Mouse (Mus musculus) midbrain, postnatal 0 days (tissue): Measurements from ENCODE around the gene Bcl11a. TPM values are rescaled to one million over a fixed set of nuclear protein-coding genes. Genes with fewer than 3 reads are reported as not detected.

Source experiments
- ATAC-seq: fragments of 200-750 bp; cut with Nextera tagmentation; 2 replicates; pipeline ENCODE4 v1.8.0; 2017; ENCODE audit warnings: moderate number of reproducible peaks, mild to moderate bottlenecking, moderate TSS enrichment, moderate library complexity; ENCODE audit not compliant: low FRiP score
- DNase-seq: peaks from one replicate; pipeline ENCODE4 v3.0.0-alpha.2; 2015; ENCODE audit warnings: low spot score
- H3K27ac ChIP-seq: fragments of 300-500 bp; sonication (generic); 2 replicates; pipeline ENCODE4 v1.5.1; 2014; ENCODE audit warnings: low read depth, mild to moderate bottlenecking, low read length, mixed read lengths
- H3K27me3 ChIP-seq: fragments of 300-500 bp; sonication (generic); 2 replicates; pipeline ENCODE4 v1.6.1; 2014; ENCODE audit warnings: low read length, control low read depth, mixed read lengths; ENCODE audit not compliant: insufficient read depth
- H3K36me3 ChIP-seq: fragments of 300-500 bp; sonication (generic); 2 replicates; pipeline ENCODE4 v1.6.1; 2014; ENCODE audit warnings: low read length, control low read depth, mixed read lengths; ENCODE audit not compliant: insufficient read depth
- H3K4me1 ChIP-seq: fragments of 300-500 bp; sonication (generic); 2 replicates; pipeline ENCODE4 v1.6.1; 2014; ENCODE audit warnings: mild to moderate bottlenecking, control low read depth, antibody characterized with exemption, low read length, mixed read lengths; ENCODE audit not compliant: insufficient read depth
- H3K4me2 ChIP-seq: fragments of 300-500 bp; sonication (generic); 2 replicates; pipeline ENCODE4 v1.6.1; 2014; ENCODE audit warnings: low read depth, mild to moderate bottlenecking, low read length, mixed read lengths; ENCODE audit not compliant: poor library complexity, severe bottlenecking
- H3K4me3 ChIP-seq: fragments of 300-500 bp; sonication (generic); 2 replicates; pipeline ENCODE4 v1.5.1; 2014; ENCODE audit warnings: low read depth, mild to moderate bottlenecking, low read length, moderate library complexity
- H3K9ac ChIP-seq: fragments of 300-500 bp; sonication (generic); replicated peaks from 2 replicates; pipeline ENCODE4 v1.6.1; 2014; ENCODE audit warnings: mild to moderate bottlenecking, low read length, moderate library complexity, mixed read lengths; ENCODE audit not compliant: poor library complexity, severe bottlenecking
- H3K9me3 ChIP-seq: fragments of 300-500 bp; sonication (generic); 2 replicates; pipeline ENCODE4 v1.6.1; 2016; ENCODE audit warnings: low read length, control low read depth
- CTCF ChIP-seq: IDR thresholded peaks from 2 replicates; pipeline ENCODE4 v1.5.1; 2016; ENCODE audit warnings: antibody characterized with exemption, mild to moderate bottlenecking
- WGBS: fragments of 180-500 bp; shearing (Covaris S2); extraction: QIAGEN DNeasy Blood & Tissue Kit; methylation state at CpG from one replicate; pipeline ENCODE4 v1.1.7; 2014; 5-methylcytosine and 5-hydroxymethylcytosine counted together
- polyA plus RNA-seq: library from polyadenylated mRNA; unstranded; fragments of >200 nt; fragmentation: Nextera tagmentation; extraction: Ambion mirVana; gene quantifications from 2 replicates; pipeline ENCODE4 v1.2.1, GENCODE M21; 2015
- total RNA-seq: library from RNA; depleted of rRNA; stranded (reverse); fragments of >200 nt; gene quantifications from 2 replicates; pipeline ENCODE4 v1.2.3, GENCODE M21; 2014

Bcl11a gene
- total and polyA plus RNA-seq, 2 experiments from 2014 or later, result 44.6 to 80.9 TPM

DNA sequence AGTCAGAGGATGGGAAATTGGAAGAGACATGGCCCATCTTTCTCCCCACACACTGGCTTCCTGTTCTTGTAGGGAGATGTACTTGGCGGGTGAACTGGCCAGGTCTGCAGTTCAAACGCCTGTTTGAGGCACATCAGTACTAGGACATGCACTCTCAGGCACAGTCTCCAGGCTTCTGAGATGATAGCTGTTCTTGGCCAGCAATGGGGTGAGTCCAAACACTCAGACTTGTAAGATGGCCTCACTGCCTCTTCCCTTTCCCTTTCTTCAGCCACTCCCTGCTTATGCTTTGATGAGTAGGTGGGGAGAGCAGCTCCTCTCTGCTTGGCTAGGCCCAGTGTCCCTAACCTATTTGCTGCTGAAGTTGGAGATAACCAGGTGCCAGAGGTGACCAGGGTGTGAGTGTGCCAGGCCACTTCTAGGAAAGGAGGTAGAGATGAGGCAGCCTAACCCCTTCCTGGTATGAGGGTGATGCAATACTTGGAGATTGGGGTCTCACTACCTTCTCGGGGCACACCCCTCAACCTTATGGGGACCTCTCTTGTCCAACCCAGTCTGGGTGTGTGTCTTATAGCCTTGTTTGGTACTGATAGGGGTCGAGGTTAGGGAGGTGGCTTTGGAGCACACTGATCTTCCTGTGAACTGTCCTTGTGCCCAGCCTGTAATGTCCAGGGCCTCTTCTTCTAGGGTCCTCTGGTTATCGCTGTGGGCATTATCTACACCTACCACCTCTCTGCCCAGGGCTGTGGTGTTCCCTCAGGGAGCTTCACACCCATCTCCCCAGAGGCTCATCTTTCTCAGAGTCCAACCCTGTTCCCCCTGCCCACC, 51.7 kb downstream of the Bcl11a start:
- Histone ChIP-seq H3K9ac (no peak overlapping the region), H3K4me2 (no peak overlapping the region), H3K36me3 (no peaks in the 10 kb centered on the region), H3K27me3 (no peaks in the 10 kb centered on the region), H3K4me3 (no peak overlapping the region), H3K9me3 (no peaks in the 10 kb centered on the region), H3K4me1 (no peaks in the 10 kb centered on the region), H3K27ac (no peak overlapping the region)
- no peak for TF ChIP-seq CTCF
- WGBS, result 92% methylated on average over 5 of the region's 5 CpGs
- ATAC-seq, result no peak
- no peak for DNase-seq

DNA sequence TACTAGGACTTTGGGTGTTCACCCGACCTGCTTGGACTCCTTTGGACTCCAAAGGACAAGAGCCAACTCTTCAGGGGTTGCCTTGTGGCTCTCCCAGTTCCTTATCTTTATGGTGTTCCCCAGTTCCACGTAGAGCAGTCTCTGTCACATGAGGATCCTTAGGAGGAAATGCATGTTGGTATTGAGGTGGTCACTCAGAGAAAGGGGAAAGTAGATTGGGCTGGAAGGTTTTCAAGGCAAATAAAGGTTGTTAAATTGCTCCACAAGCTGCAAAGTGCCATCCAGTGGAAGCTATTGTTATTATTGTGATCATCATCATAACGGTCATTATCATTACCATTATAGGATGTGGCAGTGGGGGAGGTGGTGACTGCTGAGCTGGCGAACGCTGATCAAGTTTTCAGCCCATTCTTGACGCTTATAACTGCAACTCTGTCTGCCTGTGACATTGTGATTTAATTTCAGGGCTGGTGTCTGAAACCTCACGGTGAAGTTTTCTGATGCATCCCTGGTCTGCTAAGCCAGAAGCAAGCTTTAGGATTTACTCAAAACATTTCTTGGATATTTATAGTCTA, 52.4 kb downstream of the Bcl11a start:
- no peaks in the 10 kb centered on the region for H3K9me3 ChIP-seq
- WGBS, result 78% methylated on average over 7 of the region's 7 CpGs
- no peaks in the 10 kb centered on the region for H3K36me3 ChIP-seq
- no peak overlapping the region for H3K27ac ChIP-seq
- H3K4me3 ChIP-seq, result no peak overlapping the region
- H3K4me1 ChIP-seq, result no peaks in the 10 kb centered on the region
- H3K9ac ChIP-seq, result no peak overlapping the region
- no peak for ATAC-seq
- no peak for TF ChIP-seq CTCF
- DNase-seq, result no peak
- no peak overlapping the region for H3K4me2 ChIP-seq
- no peaks in the 10 kb centered on the region for H3K27me3 ChIP-seq

DNA sequence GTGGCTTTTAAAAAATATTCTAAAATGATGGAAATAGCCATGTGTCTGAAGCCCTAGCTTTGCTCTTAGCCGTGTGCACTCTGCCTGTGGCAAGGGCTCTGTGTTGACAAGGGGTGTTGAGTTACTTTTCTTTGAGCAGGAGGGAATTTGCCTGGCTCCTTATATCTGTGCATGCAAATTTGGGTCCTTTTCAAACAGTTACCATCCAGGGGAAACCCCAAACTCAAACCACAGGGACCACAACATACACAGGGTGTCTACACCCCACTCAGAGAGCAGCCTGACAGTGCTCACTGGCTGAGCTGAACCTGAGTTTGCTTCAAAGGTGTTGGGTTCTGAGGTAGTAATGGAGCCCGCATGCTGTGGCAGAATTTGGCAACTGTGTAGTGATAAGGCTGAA, 54.0 kb downstream of the Bcl11a start:
- H3K27me3 ChIP-seq, result no peaks in the 10 kb centered on the region
- no peak overlapping the region for H3K4me2 ChIP-seq
- 84% methylated on average over 2 of the region's 2 CpGs for WGBS
- no peak overlapping the region for H3K9ac ChIP-seq
- no peak overlapping the region for H3K4me3 ChIP-seq
- TF ChIP-seq CTCF, result no peak
- no peak for ATAC-seq
- H3K4me1 ChIP-seq, result no peaks in the 10 kb centered on the region
- no peak for DNase-seq
- H3K27ac ChIP-seq, result no peak overlapping the region
- H3K36me3 ChIP-seq, result no peaks in the 10 kb centered on the region
- H3K9me3 ChIP-seq, result no peaks in the 10 kb centered on the region

DNA sequence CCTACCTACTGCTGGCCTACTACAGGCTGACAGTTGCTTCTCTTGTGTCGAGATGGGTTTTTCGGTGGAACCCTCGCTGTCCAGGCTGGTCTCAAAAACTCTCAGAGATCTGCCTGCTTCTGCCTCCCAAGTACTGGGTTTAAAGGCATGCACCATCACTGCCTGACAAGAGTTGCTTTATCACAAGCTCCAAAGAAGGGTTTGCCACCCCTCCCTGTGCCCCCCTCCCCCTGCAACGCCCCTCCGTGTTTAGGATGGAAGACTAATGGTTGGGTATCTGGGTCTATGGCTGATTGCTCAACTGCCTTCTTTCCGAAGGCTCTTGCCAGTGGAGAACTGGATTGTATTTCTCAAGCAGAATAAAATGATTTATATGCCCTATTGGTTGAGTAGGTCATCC, 54.5 kb downstream of the Bcl11a start:
- ATAC-seq (no peak), DNase-seq (no peak)
- H3K4me3 ChIP-seq, result no peak overlapping the region
- no peaks in the 10 kb centered on the region for H3K27me3 ChIP-seq
- over 99% methylated on average over 6 of the region's 6 CpGs for WGBS
- no peaks in the 10 kb centered on the region for H3K9me3 ChIP-seq
- H3K4me1 ChIP-seq, result no peaks in the 10 kb centered on the region
- H3K36me3 ChIP-seq, result no peaks in the 10 kb centered on the region
- no peak overlapping the region for H3K9ac ChIP-seq
- H3K27ac ChIP-seq, result no peak overlapping the region
- TF ChIP-seq CTCF, result no peak
- H3K4me2 ChIP-seq, result no peak overlapping the region

DNA sequence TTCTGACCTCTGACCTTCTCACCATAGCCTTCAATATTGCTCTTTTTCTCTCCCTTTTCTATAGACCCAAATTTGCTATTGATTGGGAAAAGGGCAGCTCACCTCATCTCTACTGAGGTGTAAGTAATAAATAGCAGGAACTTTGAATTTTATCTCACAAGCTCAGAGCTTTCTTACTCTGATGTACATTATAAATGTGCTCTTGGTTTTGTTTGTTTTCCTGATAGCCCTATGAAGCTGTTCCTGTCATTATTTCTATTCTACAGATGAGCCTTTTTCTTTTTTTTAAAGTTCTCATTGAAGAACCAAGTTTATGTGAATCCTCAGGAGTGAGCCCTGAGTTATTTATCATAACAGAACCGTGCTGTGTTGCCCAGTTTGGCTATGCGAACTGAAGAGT, 55.0 kb downstream of the Bcl11a start:
- no peak overlapping the region for H3K27ac ChIP-seq
- no peaks in the 10 kb centered on the region for H3K36me3 ChIP-seq
- H3K9ac ChIP-seq, result no peak overlapping the region
- no peak for TF ChIP-seq CTCF
- no peak overlapping the region for H3K4me2 ChIP-seq
- H3K27me3 ChIP-seq, result no peaks in the 10 kb centered on the region
- H3K4me1 ChIP-seq, result no peaks in the 10 kb centered on the region
- ATAC-seq, result no peak
- no peaks in the 10 kb centered on the region for H3K9me3 ChIP-seq
- DNase-seq, result no peak
- H3K4me3 ChIP-seq, result no peak overlapping the region
- WGBS, result 84% methylated on average over 2 of the region's 2 CpGs

DNA sequence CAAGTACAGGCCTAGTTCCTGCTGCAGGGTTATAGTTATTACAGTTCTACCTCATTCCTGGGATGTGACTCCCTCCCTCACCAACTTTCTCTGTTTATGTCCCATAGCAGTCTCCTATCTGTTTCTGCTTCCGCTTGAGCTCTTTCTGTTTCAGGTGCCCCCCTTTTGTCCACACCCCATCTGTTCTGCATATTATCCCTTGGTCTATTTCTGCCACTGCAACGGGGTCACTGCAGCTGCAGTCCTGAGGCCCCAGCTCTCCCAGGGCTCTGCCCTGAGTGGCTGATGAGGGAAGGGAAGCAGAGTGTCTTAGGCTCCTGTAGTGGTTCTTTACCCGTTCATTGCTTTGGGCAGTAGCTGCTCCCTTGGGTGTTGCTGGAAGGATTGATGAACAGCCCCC, 55.6 kb downstream of the Bcl11a start:
- WGBS, result 52% methylated on average over 3 of the region's 3 CpGs
- H3K4me2 ChIP-seq, result no peak overlapping the region
- DNase-seq, result no peak

More for the DNA sequence above, 55.6 kb downstream of the Bcl11a start:
- no peak overlapping the region for H3K9ac ChIP-seq
- H3K27me3 ChIP-seq, result no peaks in the 10 kb centered on the region
- H3K36me3 ChIP-seq, result no peaks in the 10 kb centered on the region
- no peak for TF ChIP-seq CTCF
- H3K4me1 ChIP-seq, result no peaks in the 10 kb centered on the region
- no peak for ATAC-seq
- no peaks in the 10 kb centered on the region for H3K9me3 ChIP-seq
- H3K4me3 ChIP-seq, result no peak overlapping the region
- no peak overlapping the region for H3K27ac ChIP-seq
